Mouse (Mus musculus) heart, adult 2 months (tissue): ENCODE measurements around the gene Sap18.

Experiments used
- CTCF ChIP-seq: fragments of 200-600 bp; IDR thresholded peaks from 2 replicates; pipeline ENCODE4 v1.8.1; 2022; ENCODE audit warnings: antibody characterized with exemption, mild to moderate bottlenecking, moderate library complexity
- POLR2A ChIP-seq: fragments of 200-500 bp; IDR thresholded peaks from 2 replicates; pipeline ENCODE4 v1.6.1; 2011; ENCODE audit warnings: mild to moderate bottlenecking, low read depth, low read length, control low read depth; ENCODE audit not compliant: insufficient read depth

DNA sequence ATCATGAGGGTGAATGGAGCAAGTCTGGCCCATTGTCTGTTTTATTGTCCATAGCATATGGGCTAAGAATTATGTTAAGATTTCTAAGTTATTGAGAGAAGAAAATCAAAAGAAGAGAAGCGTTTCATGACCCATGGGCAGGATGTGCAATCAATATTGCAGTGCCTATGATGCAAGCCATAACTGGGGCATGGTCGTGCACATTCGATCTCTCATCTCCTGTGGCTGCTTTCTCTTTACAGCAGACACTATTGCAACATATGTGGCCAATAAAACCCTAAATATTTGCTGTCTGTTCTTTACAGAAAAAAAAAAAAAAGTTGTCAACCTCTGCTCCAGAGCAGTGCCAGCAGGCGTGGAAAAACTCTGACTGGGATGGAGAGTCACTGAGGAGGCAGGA is 41.9 kb upstream of the Sap18 start:
- no peak for TF ChIP-seq CTCF
- no peak for TF ChIP-seq POLR2A
